Mouse (Mus musculus): Measurements from ENCODE around the gene 1600002K03Rik. TPM values are rescaled to one million over a fixed set of nuclear protein-coding genes. Genes with fewer than 3 reads are reported as not detected.
A peak's percentile ranks its signal among the peaks of the same experiment; 100 is the strongest.

Gene 1600002K03Rik
- polyA plus RNA-seq, 1 experiment from 2014 or later = 10.6 TPM

DNA sequence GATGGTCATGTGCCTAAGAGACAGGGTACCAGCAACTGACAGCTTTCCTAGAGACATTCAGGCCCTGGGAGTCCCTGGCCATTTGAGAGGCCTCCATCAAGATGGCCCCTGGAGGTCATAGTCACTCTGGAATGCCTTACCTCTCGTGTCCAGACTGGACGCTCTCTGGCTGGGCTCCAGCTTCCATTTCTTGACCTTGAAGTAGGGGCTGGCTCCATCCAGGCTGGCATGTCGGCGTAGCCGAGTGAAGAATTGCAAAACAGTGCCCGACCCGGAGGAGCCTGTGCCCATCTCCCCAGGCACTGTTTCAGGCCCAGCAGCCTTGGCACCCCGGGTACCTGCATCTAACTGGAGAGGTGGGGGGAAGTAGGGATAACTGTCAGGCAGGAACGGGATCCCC, 38.3 kb upstream of the 1600002K03Rik start:
- H3K4me2 ChIP-seq (ENCODE audit: low read length) = no peak overlapping the region
- no peaks in the 10 kb centered on the region for H3K27me3 ChIP-seq (replicated peaks; ENCODE audit: control insufficient read depth, insufficient read depth, low read length)
- 89% methylated on average over 9 of the region's 9 CpGs for WGBS
- H3K36me3 ChIP-seq (ENCODE audit: control insufficient read depth, insufficient read depth) = peaks cover 24% of the 10 kb centered on the region; the same call in 1 of the 2 replicates
- no peaks in the 10 kb centered on the region for H3K9me3 ChIP-seq (ENCODE audit: control insufficient read depth, low read length)
- H3K4me3 ChIP-seq (replicated peaks; ENCODE audit: low read length) = no peak overlapping the region
- no peak overlapping the region for H3K9ac ChIP-seq (replicated peaks; ENCODE audit: low read depth, low read length)
- peaks cover 37% of the 10 kb centered on the region for H3K4me1 ChIP-seq (replicated peaks; ENCODE audit: control insufficient read depth, insufficient read depth, low read length)
- H3K27ac ChIP-seq (ENCODE audit: low read length) = no peak overlapping the region
- no peak for ATAC-seq

- Histone ChIP-seq H3K36me3 (ENCODE audit: control insufficient read depth, insufficient read depth) (peaks cover 21% of the 10 kb centered on the region; the same call in 1 of the 2 replicates), H3K4me3 (replicated peaks; ENCODE audit: low read length) (no peak overlapping the region), H3K27ac (ENCODE audit: low read length) (no peak overlapping the region), H3K4me1 (replicated peaks; ENCODE audit: control insufficient read depth, insufficient read depth, low read length) (peaks cover 37% of the 10 kb centered on the region), H3K4me2 (ENCODE audit: low read length) (no peak overlapping the region), H3K9me3 (ENCODE audit: control insufficient read depth, low read length) (no peaks in the 10 kb centered on the region), H3K9ac (replicated peaks; ENCODE audit: low read depth, low read length) (no peak overlapping the region), H3K27me3 (replicated peaks; ENCODE audit: control insufficient read depth, insufficient read depth, low read length) (no peaks in the 10 kb centered on the region)
- WGBS = 88% methylated on average over 10 of the region's 10 CpGs
- no peak for ATAC-seq
These were observed 37.6 kb upstream of the 1600002K03Rik start for GRCm38 (mm10) chr10:80135161-80135560.

GRCm38 (mm10) chr10:80135641-80136040, 37.1 kb upstream of the 1600002K03Rik start:
- no peak overlapping the region for H3K9ac ChIP-seq (replicated peaks; ENCODE audit: low read depth, low read length)
- H3K36me3 ChIP-seq (ENCODE audit: control insufficient read depth, insufficient read depth) = peaks cover 18% of the 10 kb centered on the region; the same call in 1 of the 2 replicates
- no peak for ATAC-seq
- H3K27me3 ChIP-seq (replicated peaks; ENCODE audit: control insufficient read depth, insufficient read depth, low read length) = no peaks in the 10 kb centered on the region
- WGBS = 97% methylated on average over 1 of the region's 1 CpGs
- no peaks in the 10 kb centered on the region for H3K9me3 ChIP-seq (ENCODE audit: control insufficient read depth, low read length)
- no peak overlapping the region for H3K4me2 ChIP-seq (ENCODE audit: low read length)
- H3K27ac ChIP-seq (ENCODE audit: low read length) = no peak overlapping the region
- H3K4me1 ChIP-seq (replicated peaks; ENCODE audit: control insufficient read depth, insufficient read depth, low read length) = peaks cover 39% of the 10 kb centered on the region
- no peak overlapping the region for H3K4me3 ChIP-seq (replicated peaks; ENCODE audit: low read length)

GRCm38 (mm10) chr10:80136179-80136951, 36.4 kb upstream of the 1600002K03Rik start:
- peaks cover 15% of the 10 kb centered on the region; the same call in 1 of the 2 replicates for H3K36me3 ChIP-seq (ENCODE audit: control insufficient read depth, insufficient read depth)
- H3K27ac ChIP-seq (ENCODE audit: low read length) = no peak overlapping the region; the same call in 1 of the 2 replicates
- 23% methylated on average over 48 of the region's 49 CpGs for WGBS
- H3K4me3 ChIP-seq (replicated peaks; ENCODE audit: low read length) = peak overlapping the region; percentile 87
- peak overlapping the region; percentile 93 for H3K4me2 ChIP-seq (ENCODE audit: low read length)
- peak overlapping the region; percentile 87 for H3K9ac ChIP-seq (replicated peaks; ENCODE audit: low read depth, low read length)
- H3K4me1 ChIP-seq (replicated peaks; ENCODE audit: control insufficient read depth, insufficient read depth, low read length) = peaks cover 45% of the 10 kb centered on the region
- no peaks in the 10 kb centered on the region for H3K27me3 ChIP-seq (replicated peaks; ENCODE audit: control insufficient read depth, insufficient read depth, low read length)
- ATAC-seq = no peak
- H3K9me3 ChIP-seq (ENCODE audit: control insufficient read depth, low read length) = no peaks in the 10 kb centered on the region

DNA sequence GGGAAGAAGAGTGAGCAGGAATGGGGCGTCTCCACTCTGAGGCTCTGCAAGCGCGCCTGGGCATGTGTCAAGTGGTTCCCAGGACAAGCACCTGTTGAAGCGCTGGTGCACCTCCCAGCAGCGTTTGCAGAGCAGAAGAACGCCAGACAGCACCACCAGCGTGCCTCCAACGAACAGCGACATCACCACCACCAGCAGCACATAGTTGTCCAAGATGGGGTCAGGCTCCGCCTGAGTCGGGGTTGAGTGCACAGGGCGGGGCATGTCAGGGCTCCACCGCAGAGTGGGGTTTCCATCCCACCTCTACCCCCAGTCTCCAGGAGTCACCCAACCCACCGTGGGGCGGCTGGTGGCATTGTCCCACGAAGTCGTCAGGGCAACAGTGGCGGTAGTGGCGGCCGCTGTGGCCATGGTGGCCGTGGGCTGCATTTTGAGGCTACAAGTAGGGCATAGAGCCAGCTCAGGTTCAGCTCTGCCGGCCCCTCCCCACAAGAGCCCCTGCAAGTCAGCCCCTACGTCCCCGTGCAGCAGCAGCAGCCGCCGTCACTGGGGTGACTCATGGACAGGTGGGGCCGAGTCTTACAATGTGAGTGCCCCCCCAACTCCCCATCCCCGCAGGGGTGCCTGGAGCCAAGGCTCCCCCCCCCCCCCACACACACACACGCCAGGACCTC, 35.7 kb upstream of the 1600002K03Rik start:
- Histone ChIP-seq H3K27me3 (replicated peaks; ENCODE audit: control insufficient read depth, insufficient read depth, low read length) (no peaks in the 10 kb centered on the region), H3K4me3 (replicated peaks; ENCODE audit: low read length) (peak overlapping the region; percentile 87), H3K27ac (ENCODE audit: low read length) (peak overlapping the region; percentile 93), H3K9ac (replicated peaks; ENCODE audit: low read depth, low read length) (peak overlapping the region; percentile 87), H3K9me3 (ENCODE audit: control insufficient read depth, low read length) (no peaks in the 10 kb centered on the region), H3K4me1 (replicated peaks; ENCODE audit: control insufficient read depth, insufficient read depth, low read length) (peaks cover 43% of the 10 kb centered on the region), H3K4me2 (ENCODE audit: low read length) (peak overlapping the region; percentile 93), H3K36me3 (ENCODE audit: control insufficient read depth, insufficient read depth) (peaks cover 13% of the 10 kb centered on the region; the same call in 1 of the 2 replicates)
- ATAC-seq = no peak
- 5% methylated on average over 27 of the region's 29 CpGs for WGBS

- Histone ChIP-seq H3K9me3 (ENCODE audit: control insufficient read depth, low read length) (no peaks in the 10 kb centered on the region), H3K9ac (replicated peaks; ENCODE audit: low read depth, low read length) (peak overlapping the region; percentile 87), H3K27me3 (replicated peaks; ENCODE audit: control insufficient read depth, insufficient read depth, low read length) (no peaks in the 10 kb centered on the region), H3K4me1 (replicated peaks; ENCODE audit: control insufficient read depth, insufficient read depth, low read length) (peaks cover 49% of the 10 kb centered on the region), H3K27ac (ENCODE audit: low read length) (peak overlapping the region; percentile 93), H3K4me2 (ENCODE audit: low read length) (peak overlapping the region; percentile 93), H3K4me3 (replicated peaks; ENCODE audit: low read length) (peak overlapping the region; percentile 87), H3K36me3 (ENCODE audit: control insufficient read depth, insufficient read depth) (peaks cover 13% of the 10 kb centered on the region; the same call in 1 of the 2 replicates)
- WGBS = 1% methylated on average over 28 of the region's 33 CpGs
- no peak for ATAC-seq
These were observed 34.9 kb upstream of the 1600002K03Rik start for GRCm38 (mm10) chr10:80137626-80138552.

- H3K9ac ChIP-seq (replicated peaks; ENCODE audit: low read depth, low read length) = peak within 1 kb of the TSS; percentile 87
- H3K27ac ChIP-seq (ENCODE audit: low read length) = peak within 1 kb of the TSS; percentile 93
- under 1% methylated on average over 78 of the region's 94 CpGs for WGBS
- peak within 1 kb of the TSS; percentile 93 for H3K4me2 ChIP-seq (ENCODE audit: low read length)
- peak within 1 kb of the TSS; percentile 87 for H3K4me3 ChIP-seq (replicated peaks; ENCODE audit: low read length)
- peaks cover 11% of the 10 kb centered on the region; the same call in 1 of the 2 replicates for H3K36me3 ChIP-seq (ENCODE audit: control insufficient read depth, insufficient read depth)
- H3K4me1 ChIP-seq (replicated peaks; ENCODE audit: control insufficient read depth, insufficient read depth, low read length) = peaks cover 52% of the 10 kb centered on the region
- peak; percentile 13; the same call in 1 of the 2 replicates for ATAC-seq
- H3K27me3 ChIP-seq (replicated peaks; ENCODE audit: control insufficient read depth, insufficient read depth, low read length) = no peaks in the 10 kb centered on the region
- H3K9me3 ChIP-seq (ENCODE audit: control insufficient read depth, low read length) = no peaks in the 10 kb centered on the region
These were observed 33.9 kb upstream of the 1600002K03Rik start, which contains the start of gene Atp5d for GRCm38 (mm10) chr10:80138553-80139438. Atp5d (plus strand) TSS chr10:80138632.

GRCm38 (mm10) chr10:80139439-80139775, 33.3 kb upstream of the 1600002K03Rik start:
- ATAC-seq = no peak
- Histone ChIP-seq H3K9ac (replicated peaks; ENCODE audit: low read depth, low read length) (peak overlapping the region; percentile 87), H3K27me3 (replicated peaks; ENCODE audit: control insufficient read depth, insufficient read depth, low read length) (no peaks in the 10 kb centered on the region), H3K36me3 (ENCODE audit: control insufficient read depth, insufficient read depth) (peaks cover 6% of the 10 kb centered on the region; the same call in 1 of the 2 replicates), H3K4me2 (ENCODE audit: low read length) (peak overlapping the region; percentile 93), H3K9me3 (ENCODE audit: control insufficient read depth, low read length) (no peaks in the 10 kb centered on the region), H3K27ac (ENCODE audit: low read length) (peak overlapping the region; percentile 93), H3K4me3 (replicated peaks; ENCODE audit: low read length) (peak overlapping the region; percentile 87), H3K4me1 (replicated peaks; ENCODE audit: control insufficient read depth, insufficient read depth, low read length) (peaks cover 52% of the 10 kb centered on the region)
- WGBS = under 1% methylated on average over 10 of the region's 10 CpGs

Measured in forebrain, embryonic 16.5 days (tissue).